Mouse (Mus musculus) liver, embryonic 14.5 days (tissue): ENCODE data around the gene Tnik. TPM values are rescaled to one million over a fixed set of nuclear protein-coding genes. Genes with fewer than 3 reads are reported as not detected.

Experiments
- ATAC-seq: fragments of 200-750 bp; cut with Nextera tagmentation; 2 replicates; pipeline ENCODE4 v1.8.0; 2017; ENCODE audit warnings: moderate number of reproducible peaks, mild to moderate bottlenecking, moderate library complexity; ENCODE audit not compliant: insufficient read depth
- DNase-seq, 3 experiments: peaks; one replicate each; pipeline ENCODE4 v3.0.0-alpha.2; 2012 to 2013; ENCODE audit warnings: low read depth in 3 of 3, low spot score in 3 of 3
- H3K27ac ChIP-seq: fragments of 300-500 bp; sonication (generic); 2 replicates; pipeline ENCODE4 v1.5.1; 2014; ENCODE audit warnings: moderate library complexity, mild to moderate bottlenecking, control low read depth, inconsistent platforms
- H3K27me3 ChIP-seq: fragments of 300-500 bp; sonication (generic); 2 replicates; pipeline ENCODE4 v1.6.1; 2014; ENCODE audit warnings: mild to moderate bottlenecking, low read length, moderate library complexity; ENCODE audit not compliant: control insufficient read depth, insufficient read depth
- H3K36me3 ChIP-seq: fragments of 300-500 bp; sonication (generic); replicated peaks from 2 replicates; pipeline ENCODE4 v1.6.1; 2014; ENCODE audit warnings: low read depth; ENCODE audit not compliant: control insufficient read depth, insufficient read depth
- H3K4me1 ChIP-seq, 2 experiments: fragments of 200-500 bp in 1 of 2; fragments of 300-500 bp in 1 of 2; sonication (generic) in 1 of 2; replicated peaks; 2 replicates each; pipeline ENCODE4 v1.6.1; 2012 to 2014; ENCODE audit warnings: antibody characterized with exemption in 1 of 2, inconsistent platforms in 1 of 2, low read length in 1 of 2; ENCODE audit not compliant: control insufficient read depth in 2 of 2, insufficient read depth in 2 of 2
- H3K4me2 ChIP-seq: fragments of 300-500 bp; sonication (generic); 2 replicates; pipeline ENCODE4 v1.6.1; 2014; ENCODE audit warnings: low read depth, mild to moderate bottlenecking, control low read depth, moderate library complexity
- H3K4me3 ChIP-seq, 2 experiments: fragments of 200-500 bp in 1 of 2; fragments of 300-500 bp in 1 of 2; sonication (generic) in 1 of 2; 2 replicates each; pipeline ENCODE4 v1.5.1; 2012 to 2014; ENCODE audit warnings: low read depth in 2 of 2, low read length in 2 of 2, mild to moderate bottlenecking in 2 of 2, control low read depth in 1 of 2, inconsistent platforms in 1 of 2, moderate library complexity in 1 of 2; ENCODE audit not compliant: insufficient read depth in 1 of 2
- H3K9ac ChIP-seq: fragments of 300-500 bp; sonication (generic); replicated peaks from 2 replicates; pipeline ENCODE4 v1.6.1; 2014; ENCODE audit warnings: mild to moderate bottlenecking, control low read depth, moderate library complexity
- H3K9me3 ChIP-seq: fragments of 300-500 bp; sonication (generic); 2 replicates; pipeline ENCODE4 v1.6.1; 2016; ENCODE audit warnings: low read length, mixed read lengths; ENCODE audit not compliant: control insufficient read depth
- CTCF ChIP-seq: IDR thresholded peaks from 2 replicates; pipeline ENCODE4 v1.5.1; 2016; ENCODE audit warnings: antibody characterized with exemption, low read depth, control low read depth
- EP300 ChIP-seq: IDR thresholded peaks from 2 replicates; pipeline ENCODE4 v1.6.1; 2016; ENCODE audit warnings: antibody characterized with exemption, low read depth
- WGBS: fragments of 180-500 bp; shearing (Covaris S2); extraction: QIAGEN DNeasy Blood & Tissue Kit; methylation state at CpG from one replicate; pipeline ENCODE4 v1.1.7; 2014; ENCODE audit not compliant: insufficient replicate concordance; 5-methylcytosine and 5-hydroxymethylcytosine counted together
- polyA plus RNA-seq, 2 experiments: library from polyadenylated mRNA; depleted of rRNA in 1 of 2; stranded (reverse) in 1 of 2; unstranded in 1 of 2; fragments of >200 nt; fragmentation: Nextera tagmentation in 1 of 2; extraction: Ambion mirVana in 1 of 2; gene quantifications; 2 replicates each; pipeline versions ENCODE4 v1.2.1 to v1.2.3; 2012 to 2014

Gene Tnik
- polyA plus RNA-seq, 2 experiments, result 0.89 to 2.0 TPM

DNA sequence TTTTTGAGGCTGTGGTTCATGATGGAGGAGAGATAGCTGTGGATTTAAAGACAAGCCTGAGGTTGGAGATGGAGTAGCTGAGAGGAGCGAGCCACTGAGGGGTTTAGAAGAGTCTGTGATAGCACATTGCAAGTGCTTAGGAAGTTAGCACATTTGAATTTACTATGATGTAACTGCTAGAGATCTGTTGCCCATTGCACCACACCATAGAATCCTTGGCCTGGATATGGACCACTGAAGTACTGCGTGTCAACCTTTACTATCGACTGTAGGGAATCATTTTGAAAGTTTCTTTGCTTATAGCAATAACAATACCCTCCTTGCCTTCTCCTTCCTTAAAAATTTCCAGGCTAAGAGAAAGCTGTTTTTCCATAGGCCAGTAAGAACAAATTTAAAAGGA lies 80.2 kb downstream of the Tnik start:
- H3K4me1 ChIP-seq, result no peaks in the 10 kb centered on the region
- H3K9me3 ChIP-seq, result no peaks in the 10 kb centered on the region
- H3K27ac ChIP-seq, result no peak overlapping the region
- no peak for TF ChIP-seq EP300
- no peak for TF ChIP-seq CTCF
- no peaks in the 10 kb centered on the region for H3K27me3 ChIP-seq
- H3K4me3 ChIP-seq, result no peak overlapping the region
- DNase-seq, result no peak
- H3K4me2 ChIP-seq, result no peak overlapping the region
- ATAC-seq, result no peak
- no peak overlapping the region for H3K9ac ChIP-seq
- WGBS, result 61% methylated on average over 3 of the region's 3 CpGs
- no peaks in the 10 kb centered on the region for H3K36me3 ChIP-seq

DNA sequence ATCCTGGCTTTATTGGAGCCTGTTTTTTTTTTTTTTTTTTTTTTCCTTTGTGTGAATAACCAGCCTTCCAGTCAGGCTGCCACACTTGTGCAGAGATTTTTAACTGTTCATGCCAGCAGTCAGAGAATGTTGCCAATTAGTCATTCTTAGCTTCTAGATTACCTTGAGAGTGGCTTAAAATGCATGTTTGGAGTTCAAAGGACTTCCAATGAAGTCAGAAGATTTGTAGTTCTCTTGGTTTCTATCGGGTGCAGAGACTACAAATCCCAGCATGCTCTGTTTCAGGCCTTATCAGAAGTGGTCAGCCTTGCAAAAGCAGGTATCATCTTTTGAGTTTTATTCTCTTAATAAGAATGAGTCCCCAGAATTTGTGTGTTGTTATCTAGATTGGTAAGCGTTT lies 80.6 kb downstream of the Tnik start:
- H3K27me3 ChIP-seq, result no peaks in the 10 kb centered on the region
- H3K36me3 ChIP-seq, result no peaks in the 10 kb centered on the region
- H3K9ac ChIP-seq, result no peak overlapping the region
- no peaks in the 10 kb centered on the region for H3K9me3 ChIP-seq
- no peak overlapping the region for H3K4me3 ChIP-seq
- no peak overlapping the region for H3K4me2 ChIP-seq
- no peak for ATAC-seq
- WGBS, result 61% methylated on average over 2 of the region's 2 CpGs
- H3K27ac ChIP-seq, result no peak overlapping the region
- TF ChIP-seq EP300, result no peak
- no peak for TF ChIP-seq CTCF
- no peak for DNase-seq
- no peaks in the 10 kb centered on the region for H3K4me1 ChIP-seq

DNA sequence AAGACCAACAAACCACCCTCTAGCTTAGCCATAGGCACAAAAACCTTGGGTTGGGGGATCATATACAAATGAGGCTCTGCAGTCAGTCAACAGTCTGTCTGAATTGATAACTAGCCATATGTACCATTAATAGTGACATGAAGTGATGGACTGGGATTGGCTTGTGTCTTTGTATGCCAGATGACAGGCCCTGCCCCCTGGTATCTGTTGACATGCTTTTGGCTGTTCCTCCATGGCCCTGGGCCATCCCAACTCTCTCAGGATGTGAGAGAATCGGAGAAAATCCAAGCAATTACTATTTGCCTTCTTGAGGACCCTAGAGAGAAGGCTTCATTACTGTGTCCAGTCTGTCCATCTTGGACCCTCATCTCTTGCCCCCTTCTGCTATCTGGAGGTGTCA lies 82.4 kb downstream of the Tnik start:
- WGBS, result 64% methylated on average over 1 of the region's 1 CpGs

DNA sequence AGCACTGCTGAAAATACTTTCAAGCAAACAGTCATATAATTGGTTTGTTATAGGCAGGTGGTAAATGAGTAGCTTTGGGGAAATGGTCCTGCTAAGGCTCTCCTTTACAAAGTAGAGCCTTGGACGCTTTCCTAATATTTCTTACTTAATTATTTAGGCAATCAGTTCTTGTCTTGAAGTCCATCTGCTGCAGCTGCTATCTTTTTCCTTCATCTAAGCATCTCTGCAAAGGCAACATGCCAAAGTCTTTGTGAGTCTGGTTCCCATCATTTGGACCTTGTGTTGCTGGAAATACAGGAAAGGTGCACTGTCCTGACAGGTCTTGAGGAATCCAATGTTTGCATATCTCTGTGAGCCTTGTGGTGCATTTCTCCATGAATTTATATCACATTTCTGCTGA lies 82.9 kb downstream of the Tnik start:
- H3K4me1 ChIP-seq, result no peaks in the 10 kb centered on the region
- no peak overlapping the region for H3K27ac ChIP-seq
- H3K4me2 ChIP-seq, result no peak overlapping the region
- no peak for DNase-seq
- TF ChIP-seq CTCF (no peak), EP300 (no peak)
- no peak overlapping the region for H3K4me3 ChIP-seq
- H3K9me3 ChIP-seq, result no peaks in the 10 kb centered on the region
- 65% methylated on average over 1 of the region's 1 CpGs for WGBS
- no peak for ATAC-seq
- no peak overlapping the region for H3K9ac ChIP-seq
- H3K36me3 ChIP-seq, result no peaks in the 10 kb centered on the region
- H3K27me3 ChIP-seq, result no peaks in the 10 kb centered on the region

More for the DNA sequence above, 82.4 kb downstream of the Tnik start:
- Histone ChIP-seq H3K4me1 (no peaks in the 10 kb centered on the region), H3K27me3 (no peaks in the 10 kb centered on the region), H3K9me3 (no peaks in the 10 kb centered on the region), H3K9ac (no peak overlapping the region), H3K4me2 (no peak overlapping the region), H3K4me3 (no peak overlapping the region), H3K36me3 (no peaks in the 10 kb centered on the region), H3K27ac (no peak overlapping the region)
- no peak for ATAC-seq
- DNase-seq, result no peak
- TF ChIP-seq CTCF (no peak), EP300 (no peak)

DNA sequence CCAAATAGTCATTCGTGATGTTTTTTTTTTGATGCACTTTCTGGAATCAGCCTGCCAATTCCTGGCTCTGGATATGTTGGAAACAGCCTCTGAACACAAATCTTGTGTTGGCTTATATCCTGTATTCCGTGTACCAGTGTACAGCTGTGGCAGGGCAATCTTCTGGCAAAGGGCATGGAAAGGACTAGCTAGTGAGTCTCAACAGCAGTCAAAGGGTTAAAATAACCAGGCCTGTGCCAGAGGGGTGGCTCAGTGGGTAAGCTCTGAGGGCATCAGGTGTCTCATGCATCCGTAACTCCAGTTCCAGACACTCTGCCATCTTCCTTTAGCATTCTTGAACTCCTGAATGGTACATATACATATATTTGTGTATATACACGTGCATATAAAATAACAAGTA lies 83.5 kb downstream of the Tnik start:
- H3K36me3 ChIP-seq, result no peaks in the 10 kb centered on the region
- 57% methylated on average over 4 of the region's 4 CpGs for WGBS

More for the DNA sequence above, 83.5 kb downstream of the Tnik start:
- no peak overlapping the region for H3K27ac ChIP-seq
- TF ChIP-seq CTCF (no peak), EP300 (no peak)
- H3K27me3 ChIP-seq, result no peaks in the 10 kb centered on the region
- ATAC-seq (no peak), DNase-seq (no peak)
- no peaks in the 10 kb centered on the region for H3K4me1 ChIP-seq
- no peaks in the 10 kb centered on the region for H3K9me3 ChIP-seq
- no peak overlapping the region for H3K9ac ChIP-seq
- H3K4me3 ChIP-seq, result no peak overlapping the region
- H3K4me2 ChIP-seq, result no peak overlapping the region
